Mouse (Mus musculus) cerebellum, adult 11 months (tissue): Measurements from ENCODE around the gene Hist2h3b.

Experiments
- DNase-seq: peaks from one replicate; pipeline ENCODE4 v3.0.0; 2022

The Hist2h3b gene

DNA sequence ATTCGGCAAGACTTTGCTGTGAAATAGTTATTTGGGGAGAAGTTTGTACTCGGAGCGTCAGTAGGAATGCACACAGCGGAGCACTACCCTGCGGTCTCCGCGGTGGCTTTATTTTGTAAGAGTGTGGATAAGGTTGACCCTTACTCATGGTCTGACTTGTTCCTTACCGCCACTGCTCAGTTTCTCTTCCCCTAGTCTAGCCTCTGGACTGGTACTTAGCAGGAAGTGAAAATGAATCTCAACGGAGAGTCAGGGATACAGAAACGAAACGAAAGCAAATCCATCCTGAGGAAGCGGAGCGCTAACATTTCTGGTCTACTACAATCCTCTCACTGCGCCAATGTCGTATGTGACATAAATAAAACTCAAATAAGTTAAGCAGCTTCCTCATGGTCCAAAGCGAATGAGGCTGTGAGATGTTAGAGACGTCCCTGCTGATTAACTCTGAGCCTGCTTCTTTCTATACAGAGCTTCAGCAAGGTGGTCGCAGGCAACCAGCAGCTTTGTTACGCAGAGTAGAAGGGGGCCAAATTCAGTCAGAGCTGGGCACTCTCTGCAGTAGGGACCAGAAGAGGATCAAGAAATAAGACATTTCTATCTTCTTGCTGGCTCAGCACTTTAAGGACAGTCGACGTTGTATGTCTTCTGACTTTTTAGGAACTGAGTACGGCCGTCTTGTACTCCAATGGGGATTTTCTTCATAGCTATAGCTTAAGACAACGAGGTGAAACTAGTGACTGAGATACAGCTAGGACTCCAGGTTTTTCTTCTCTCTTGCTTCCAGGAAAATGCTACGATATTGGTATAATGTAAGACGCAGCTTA lies 32.5 kb downstream of the Hist2h3b start:
- no peak for DNase-seq

DNA sequence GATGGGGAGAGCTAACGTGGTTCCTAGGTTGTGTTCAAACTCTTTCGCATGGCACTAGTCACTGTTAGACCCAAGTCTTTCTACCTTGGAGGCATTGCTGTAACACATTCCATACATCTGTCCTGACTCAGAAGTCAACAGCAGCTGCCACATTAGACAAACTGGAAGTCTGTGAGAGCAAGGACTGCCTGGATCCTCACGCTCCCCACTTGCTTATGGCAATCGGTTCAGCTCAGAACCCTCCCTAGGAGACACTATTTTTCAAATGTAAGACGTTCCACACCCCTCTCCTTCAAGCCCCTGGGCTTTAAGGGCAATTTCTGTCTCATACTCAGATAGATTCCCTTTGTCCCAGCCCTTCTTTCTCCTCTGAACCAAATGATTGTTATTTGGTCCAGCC lies 33.6 kb downstream of the Hist2h3b start:
- no peak for DNase-seq

DNA sequence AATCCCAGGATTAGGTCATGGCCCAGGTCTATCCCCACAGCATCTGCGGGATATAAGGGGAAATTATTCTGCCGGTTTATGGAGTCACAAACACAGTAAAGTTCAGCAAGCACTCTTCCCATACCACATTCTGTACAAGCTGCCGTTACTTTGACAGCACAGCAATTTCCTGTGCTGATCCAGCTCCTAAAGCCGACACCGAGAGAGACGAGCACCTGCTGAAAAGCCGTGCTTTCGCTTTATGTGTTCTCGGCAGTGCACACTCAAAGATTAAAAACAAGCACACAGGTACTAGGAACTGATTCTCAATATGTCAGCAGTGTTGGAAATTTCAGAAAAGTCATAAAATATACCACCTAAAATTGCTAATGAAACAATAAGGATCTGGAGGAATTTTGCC lies 38.1 kb downstream of the Hist2h3b start:
- no peak for DNase-seq

DNA sequence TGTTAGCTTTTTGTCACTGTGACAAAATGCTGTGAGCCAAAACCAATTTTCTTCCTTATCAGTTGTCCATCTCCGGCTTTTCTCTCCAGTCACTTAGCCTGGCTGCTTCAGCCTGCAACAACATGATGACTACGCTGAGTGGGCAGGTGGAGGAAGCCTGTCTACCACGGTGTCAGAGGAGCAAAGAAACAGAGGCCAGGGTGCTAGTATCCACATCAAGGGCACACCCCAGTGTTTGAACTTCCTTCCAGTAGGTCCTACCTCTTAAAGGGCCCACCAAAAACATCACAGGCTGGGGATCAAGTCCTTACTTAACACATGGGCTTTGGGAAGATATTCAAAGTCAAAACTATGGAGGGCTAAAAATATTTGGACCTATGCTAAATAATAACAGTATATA lies 41.0 kb downstream of the Hist2h3b start:
- DNase-seq, result no peak

DNA sequence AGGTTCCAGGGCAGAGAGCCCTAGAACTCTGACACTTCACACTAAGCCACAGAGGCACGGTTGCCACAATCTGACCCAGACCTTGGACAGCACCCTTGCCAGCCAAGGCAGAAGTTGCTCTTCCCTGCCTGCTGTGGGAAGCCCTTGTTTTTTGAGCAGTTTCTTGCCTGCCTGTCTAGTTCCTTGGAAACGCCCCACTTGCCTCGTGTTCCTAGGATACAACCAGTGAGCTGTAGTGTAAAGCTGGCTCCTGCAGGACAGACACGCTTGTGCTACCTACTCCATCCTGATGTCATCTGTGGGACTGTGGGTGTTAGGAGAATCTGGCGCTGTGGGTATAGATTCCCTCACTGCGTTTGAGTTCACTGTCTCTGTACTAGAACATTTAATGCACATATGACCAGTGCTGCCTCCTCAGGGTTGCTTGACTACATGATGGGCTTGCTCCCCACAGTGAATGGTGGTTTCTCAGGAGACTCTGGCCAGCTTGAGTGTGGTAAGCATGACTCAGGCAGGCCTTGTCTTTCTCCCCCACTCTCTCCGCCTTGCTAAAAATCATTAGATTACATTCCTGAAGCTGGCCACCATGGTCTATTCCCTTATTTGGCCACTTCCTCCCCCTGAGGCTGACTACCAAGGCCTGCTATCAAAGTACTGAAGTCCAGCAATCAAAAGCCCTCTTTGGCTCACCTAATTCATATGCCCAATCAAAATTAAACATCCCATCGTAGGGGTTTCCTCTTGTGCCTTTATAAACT lies 44.1 kb downstream of the Hist2h3b start:
- no peak for DNase-seq
